Mouse (Mus musculus): ENCODE measurements around the gene Kcns1.
"Not testable (repeated sequence)": the region's sequence is repeated elsewhere in the genome, so short reads cannot be mapped to it uniquely, and the experiment has no call there.

Kcns1 gene

GRCm38 (mm10) chr2:164170902-164171301, at the start of gene Kcns1:
Kcns1 (minus strand) TSS chr2:164171113.
- no peak for DNase-seq (ENCODE audit: low read depth, low spot score)

DNA sequence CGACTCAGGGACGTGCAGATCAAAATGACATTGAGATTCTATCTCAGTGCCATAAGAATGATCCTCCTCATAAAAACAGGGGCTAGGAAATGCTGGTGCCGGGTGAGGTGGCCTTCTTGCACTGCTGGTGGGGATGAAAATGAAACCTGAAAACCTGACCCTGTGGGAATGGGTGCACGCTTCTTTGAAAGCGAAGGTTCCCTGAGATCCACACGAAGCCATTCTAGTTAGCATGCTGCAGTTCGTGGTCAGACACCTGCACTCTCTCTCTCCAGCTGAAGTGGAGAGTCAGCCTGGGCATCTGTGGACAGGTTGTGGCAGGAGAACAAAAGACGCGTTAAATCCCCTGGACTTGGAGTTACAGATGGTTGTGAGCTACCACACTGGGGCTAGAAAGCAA, 48.4 kb upstream of the Kcns1 start:
- no peak for DNase-seq (ENCODE audit: low read depth, low spot score)

GRCm38 (mm10) chr2:164212711-164213110, 41.8 kb upstream of the Kcns1 start:
- no peak for DNase-seq (ENCODE audit: low read depth, low spot score)

- DNase-seq (ENCODE audit: low read depth, low spot score): no peak
Measured at GRCm38 (mm10) chr2:164210892-164211291, 40.0 kb upstream of the Kcns1 start.

DNA sequence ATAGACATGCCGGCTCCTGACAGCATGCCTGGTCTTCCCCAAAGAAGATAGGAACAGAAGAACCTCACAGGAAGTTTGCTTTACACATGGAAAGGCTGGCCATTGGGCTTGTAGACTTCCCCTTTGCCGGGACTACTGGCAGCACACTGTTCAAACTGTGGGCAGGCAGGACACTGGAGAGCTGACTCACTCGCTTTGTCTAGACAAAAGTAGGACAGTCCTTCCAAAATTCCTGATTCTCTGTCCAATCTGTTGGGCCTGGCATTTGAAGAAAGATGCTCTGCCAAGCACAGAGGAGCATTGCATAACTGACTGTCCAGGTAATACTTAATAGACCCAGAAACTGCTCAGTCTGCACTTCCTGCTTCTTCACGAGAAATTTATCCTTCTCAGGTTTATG, 35.8 kb upstream of the Kcns1 start:
- no peak for DNase-seq (ENCODE audit: low read depth, low spot score)

- not testable (repeated sequence) for DNase-seq (ENCODE audit: low read depth, low spot score)
Measured at GRCm38 (mm10) chr2:164206011-164206410, 35.1 kb upstream of the Kcns1 start.

- no peak for DNase-seq (ENCODE audit: low read depth, low spot score)
Measured at GRCm38 (mm10) chr2:164199626-164200327, 28.9 kb upstream of the Kcns1 start, which contains the start of gene Wfdc15a. Wfdc15a (minus strand) TSS chr2:164200130.

DNA sequence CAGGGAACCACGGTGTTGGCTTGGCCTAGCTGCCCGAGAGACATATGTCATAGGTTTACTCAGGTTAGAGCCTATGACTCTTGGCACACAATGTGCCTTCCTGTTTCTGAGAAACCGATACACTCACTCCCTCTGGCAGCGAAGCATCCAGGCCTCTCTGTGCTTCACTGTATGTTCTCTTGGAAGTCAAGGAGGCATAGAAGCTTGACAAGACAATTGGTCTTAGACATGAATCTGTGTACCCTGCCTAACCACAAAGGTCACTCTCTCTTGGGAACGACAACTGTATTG, 25.7 kb upstream of the Kcns1 start:
- DNase-seq (ENCODE audit: low read depth, low spot score): no peak

- no peak for DNase-seq (ENCODE audit: low read depth, low spot score)
Measured at GRCm38 (mm10) chr2:164195971-164196699, 25.2 kb upstream of the Kcns1 start.

DNA sequence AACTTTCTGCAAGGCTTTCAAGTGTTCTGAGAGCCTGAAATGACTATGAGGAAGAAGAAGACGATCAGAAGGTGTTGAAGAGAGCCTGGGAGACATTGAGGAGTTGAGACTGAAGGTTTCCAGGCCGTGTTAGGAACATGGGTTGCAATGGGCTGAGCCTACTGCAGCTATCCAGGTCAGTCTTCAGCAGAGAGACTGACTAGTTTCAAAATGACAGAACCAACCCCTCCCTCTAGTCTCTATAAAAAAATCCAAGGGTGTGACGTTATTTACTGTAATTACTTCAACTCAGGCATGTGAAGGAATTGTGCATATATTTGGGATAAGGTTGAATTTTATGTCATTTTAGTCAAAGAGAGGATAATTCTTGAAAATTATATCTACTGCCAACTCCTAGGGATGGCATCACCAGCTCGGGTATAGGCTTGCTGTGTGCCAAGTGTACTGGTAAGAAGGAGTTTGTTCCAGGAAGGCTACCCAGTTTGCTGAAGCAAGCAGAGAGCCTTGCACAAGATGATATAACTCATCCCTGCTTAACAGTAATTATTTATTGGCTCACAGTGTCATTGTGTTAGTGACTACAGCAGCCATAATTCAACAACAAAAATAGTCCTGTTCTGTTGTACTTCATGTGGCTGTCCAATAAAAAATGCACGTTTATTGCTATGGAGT, 24.2 kb upstream of the Kcns1 start:
- DNase-seq (ENCODE audit: low read depth, low spot score): no peak

DNA sequence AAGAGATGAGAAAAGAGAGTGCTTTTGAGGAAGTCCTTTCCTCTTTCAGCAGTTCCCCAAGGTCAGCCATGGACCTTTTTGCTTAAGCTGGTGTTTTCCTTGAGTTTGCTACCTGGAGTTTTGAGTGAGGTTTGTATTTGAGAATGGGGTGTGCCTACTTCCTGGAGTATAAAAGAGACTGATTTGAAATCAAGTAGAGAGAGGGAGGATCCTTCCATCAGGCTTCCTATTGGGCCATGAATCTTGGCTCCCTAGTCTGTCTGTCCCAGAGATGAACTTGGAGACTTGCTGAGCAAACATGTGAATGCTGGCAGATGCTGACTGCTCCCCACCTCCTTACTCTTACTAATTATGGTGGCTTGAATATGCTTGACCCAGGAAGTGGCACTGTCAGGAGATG, 21.4 kb upstream of the Kcns1 start:
- DNase-seq (ENCODE audit: low read depth, low spot score): no peak

- DNase-seq (ENCODE audit: low read depth, low spot score): no peak
Measured at GRCm38 (mm10) chr2:164190576-164190975, 19.7 kb upstream of the Kcns1 start, which contains the start of gene Wfdc12. Wfdc12 (minus strand) TSS chr2:164190608.

DNA sequence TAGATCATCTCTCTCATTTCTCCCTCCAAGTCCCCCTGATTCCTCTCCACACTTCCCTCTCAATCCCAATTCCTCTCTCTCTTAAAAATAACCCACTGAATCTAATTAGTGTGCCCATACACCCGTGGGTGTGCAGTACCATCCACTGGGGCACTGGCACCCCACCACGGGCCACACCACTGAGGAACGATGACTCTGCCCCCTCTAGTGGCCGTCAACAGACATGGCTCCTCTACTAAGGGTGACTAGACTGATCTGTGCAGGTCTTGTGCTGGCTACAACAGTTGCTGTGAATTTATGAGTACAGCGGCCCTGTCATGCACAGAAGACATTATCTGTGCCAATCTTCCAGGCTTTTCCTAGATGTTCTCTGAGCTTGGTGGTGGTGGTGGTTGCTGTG, 17.8 kb upstream of the Kcns1 start:
- no peak for DNase-seq (ENCODE audit: low read depth, low spot score)

DNA sequence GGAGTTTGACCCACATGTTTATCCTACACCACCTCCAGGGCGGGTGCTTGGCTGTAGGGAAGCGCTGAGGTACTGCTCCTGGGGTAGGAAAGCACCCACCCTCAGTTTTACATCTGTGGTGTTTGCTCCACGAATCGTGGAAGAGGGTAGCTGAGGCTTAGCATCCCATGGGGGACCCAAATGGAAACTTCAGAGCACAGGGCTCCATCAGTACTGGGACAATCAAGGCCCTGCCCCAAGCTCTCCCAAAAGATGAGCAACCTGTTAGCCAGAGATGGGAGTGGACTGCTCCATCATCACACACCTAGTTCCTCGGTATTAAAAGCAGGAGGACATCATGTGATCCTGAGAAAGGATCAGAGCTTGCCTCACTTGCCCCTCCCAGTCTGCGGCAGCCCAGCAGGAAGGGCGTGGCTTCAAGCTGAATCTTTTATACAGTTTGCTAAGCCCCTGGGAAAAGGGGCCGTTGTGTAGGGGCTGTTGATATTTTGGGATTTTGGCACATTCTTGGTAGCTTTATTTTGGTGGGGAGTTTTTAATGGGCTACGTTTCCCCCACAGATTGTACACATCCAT, 13.3 kb upstream of the Kcns1 start:
- DNase-seq (ENCODE audit: low read depth, low spot score): no peak

DNA sequence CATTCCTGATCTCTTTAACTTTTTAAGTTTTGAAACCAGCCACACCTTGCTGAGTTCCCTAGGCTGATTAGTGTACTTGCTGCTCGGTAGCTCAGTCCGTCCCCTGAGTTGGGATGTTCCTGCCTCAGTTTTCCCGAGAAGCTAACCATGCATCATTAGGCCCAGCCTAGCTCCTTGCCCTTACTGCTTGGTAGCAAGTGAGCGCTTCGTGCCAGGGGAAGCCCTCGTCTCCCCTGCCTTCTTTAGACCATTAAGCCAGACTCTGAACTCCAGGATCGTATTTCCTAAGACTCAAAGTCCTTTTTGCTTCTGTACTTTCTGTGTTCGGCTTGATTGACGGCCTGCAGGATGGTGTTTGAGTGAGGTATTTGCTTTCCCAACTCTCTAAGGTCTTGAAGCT, 12.4 kb upstream of the Kcns1 start:
- DNase-seq (ENCODE audit: low read depth, low spot score): no peak

GRCm38 (mm10) chr2:164182692-164183255, 11.9 kb upstream of the Kcns1 start, which contains the start of gene Wfdc5:
Wfdc5 (minus strand) TSS chr2:164182742.
- DNase-seq (ENCODE audit: low read depth, low spot score): no peak

DNA sequence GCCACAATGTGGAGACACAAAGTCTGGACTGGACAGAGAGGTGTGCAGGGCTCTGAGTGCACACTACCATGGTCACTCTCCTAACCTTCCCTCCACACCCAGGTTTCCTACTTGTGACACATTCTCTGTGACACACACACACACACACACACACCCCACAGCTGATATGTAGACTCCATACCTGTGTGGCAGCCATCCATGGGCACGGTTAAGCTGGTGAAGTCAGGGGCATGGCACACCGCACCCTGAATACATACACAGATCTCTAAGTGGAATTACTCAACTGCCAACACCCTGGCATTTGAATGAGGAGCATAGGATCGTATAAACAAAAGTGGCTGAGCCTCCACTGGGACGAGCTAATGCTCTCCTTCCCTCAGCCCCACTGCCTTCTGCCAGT, 9.9 kb upstream of the Kcns1 start:
- no peak for DNase-seq (ENCODE audit: low read depth, low spot score)

- no peak for DNase-seq (ENCODE audit: low read depth, low spot score)
Measured at GRCm38 (mm10) chr2:164180124-164180523, 9.2 kb upstream of the Kcns1 start.

DNA sequence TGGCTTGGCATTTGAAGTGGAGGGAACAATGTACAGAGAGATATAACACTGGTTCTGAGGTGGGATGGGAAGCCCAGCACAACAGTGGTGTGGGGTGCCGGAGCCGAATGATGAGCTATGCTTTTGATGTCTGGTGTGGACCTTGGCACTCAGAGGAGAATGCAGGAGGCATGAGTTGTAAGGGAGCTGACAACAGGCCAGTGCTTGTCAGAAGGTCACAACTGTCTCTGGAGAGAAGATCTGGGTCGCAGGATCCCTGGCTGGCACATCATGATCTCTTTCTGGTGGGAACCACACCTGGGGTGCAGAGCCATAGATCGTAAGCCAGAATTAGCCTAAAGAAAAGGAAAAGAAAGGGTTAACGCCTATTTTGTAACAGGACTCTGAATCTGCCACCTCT, 6.9 kb upstream of the Kcns1 start:
- DNase-seq (ENCODE audit: low read depth, low spot score): no peak

DNA sequence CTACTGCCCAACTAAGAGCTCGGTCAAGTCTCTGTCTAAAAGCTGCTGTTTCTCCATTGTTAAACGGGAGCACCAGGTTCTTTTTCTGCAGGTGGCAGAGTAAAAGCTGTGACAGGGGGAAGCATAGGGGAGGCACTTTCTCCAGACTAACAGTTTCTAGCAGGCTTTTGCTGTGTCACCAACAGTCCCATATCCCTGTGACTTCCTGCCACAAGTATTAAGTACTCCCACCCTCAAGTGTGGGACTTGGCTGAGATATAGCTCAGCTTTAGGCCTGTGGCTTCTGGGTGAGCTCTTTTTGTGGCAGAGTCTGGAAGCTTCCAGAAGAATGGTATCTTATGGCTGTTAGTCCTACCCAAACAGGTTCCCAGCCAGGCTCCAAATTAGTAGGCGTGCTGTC, 4.9 kb upstream of the Kcns1 start:
- no peak for DNase-seq (ENCODE audit: low read depth, low spot score)

GRCm38 (mm10) chr2:164174649-164175395, 3.9 kb upstream of the Kcns1 start:
- no peak for DNase-seq (ENCODE audit: low read depth, low spot score)
